Mouse (Mus musculus) monocyte, adult 2 months (primary cell): ENCODE results near the gene Lbp.

Experiments used
- DNase-seq, 2 experiments: peaks; one replicate each; pipeline ENCODE4 v3.0.0; 2022; ENCODE audit warnings: low spot score in 2 of 2, low read depth in 1 of 2

The Lbp gene

GRCm38 (mm10) chr2:158360873-158361677 lies 54.8 kb downstream of the Lbp start:
- DNase-seq = peak; percentile 64 to 70

- no peak for DNase-seq
These were observed 55.5 kb downstream of the Lbp start for GRCm38 (mm10) chr2:158361678-158362320.

- no peak for DNase-seq
These were observed 57.9 kb downstream of the Lbp start for GRCm38 (mm10) chr2:158364175-158364574.

- no peak for DNase-seq
These were observed 59.0 kb downstream of the Lbp start for GRCm38 (mm10) chr2:158365099-158365850.

GRCm38 (mm10) chr2:158367654-158368053 lies 61.4 kb downstream of the Lbp start:
- no peak for DNase-seq

- no peak for DNase-seq
These were observed 62.0 kb downstream of the Lbp start for GRCm38 (mm10) chr2:158368313-158368712.

GRCm38 (mm10) chr2:158369474-158370172 lies 63.3 kb downstream of the Lbp start:
- DNase-seq = no peak

- no peak for DNase-seq
These were observed 63.9 kb downstream of the Lbp start for GRCm38 (mm10) chr2:158370173-158370550.

GRCm38 (mm10) chr2:158373061-158373460 lies 66.8 kb downstream of the Lbp start:
- DNase-seq = no peak

GRCm38 (mm10) chr2:158373516-158373915 lies 67.2 kb downstream of the Lbp start:
- DNase-seq = no peak

- peak in 1 of 2 experiments; percentile 11 for DNase-seq
These were observed 69.3 kb downstream of the Lbp start, which contains the start of gene Snhg11 for GRCm38 (mm10) chr2:158375443-158376122. Gene Snhg11 (plus strand): TSS chr2:158375638.

- no peak for DNase-seq
These were observed 69.9 kb downstream of the Lbp start for GRCm38 (mm10) chr2:158376123-158376687.

- DNase-seq = no peak
These were observed 70.5 kb downstream of the Lbp start for GRCm38 (mm10) chr2:158376798-158377197.

- DNase-seq = no peak
These were observed 71.5 kb downstream of the Lbp start for GRCm38 (mm10) chr2:158377811-158378210.

- DNase-seq = peak in 1 of 2 experiments; percentile 21
These were observed 73.2 kb downstream of the Lbp start for GRCm38 (mm10) chr2:158379354-158380078.
